Mouse (Mus musculus) cerebellum, adult 2 months (tissue): ENCODE measurements around the gene Cbx6.

ENCODE experiments used
- CTCF ChIP-seq: fragments of 200-500 bp; IDR thresholded peaks from 2 replicates; pipeline ENCODE4 v1.5.1; 2011; ENCODE audit warnings: low read depth, mild to moderate bottlenecking, control low read depth, low read length, moderate library complexity, borderline replicate concordance; ENCODE audit not compliant: insufficient read depth
- POLR2A ChIP-seq: fragments of 200-500 bp; IDR thresholded peaks from 2 replicates; pipeline ENCODE4 v1.6.1; 2011; ENCODE audit warnings: low read length, control low read depth, borderline replicate concordance; ENCODE audit not compliant: insufficient read depth

DNA sequence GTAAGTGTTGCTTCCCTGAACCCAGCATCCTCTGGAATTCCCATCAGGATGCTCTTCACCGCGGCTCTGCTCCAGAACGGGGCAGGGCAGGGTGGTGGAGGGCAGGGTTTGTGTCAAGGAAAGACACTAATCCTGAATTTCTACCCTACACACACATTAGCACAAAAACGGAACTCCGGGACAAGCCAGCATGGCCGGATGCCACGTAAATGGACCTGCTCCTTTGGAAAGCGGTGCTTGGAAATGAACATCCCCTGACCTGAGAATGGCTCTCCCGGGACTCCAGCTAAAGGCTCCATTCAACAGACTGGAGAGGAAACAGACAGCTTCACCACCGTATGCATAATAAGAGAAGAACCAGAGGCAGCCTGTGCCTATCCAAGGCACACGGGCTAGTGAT, 33.8 kb downstream of the Cbx6 start:
- TF ChIP-seq POLR2A (no peak), CTCF (no peak)
